Mouse (Mus musculus): ENCODE data around the gene Il31. TPM values are rescaled to one million over a fixed set of nuclear protein-coding genes. Genes with fewer than 3 reads are reported as not detected.
"Not testable (repeated sequence)": the region's sequence is repeated elsewhere in the genome, so short reads cannot be mapped to it uniquely, and the experiment has no call there.

Gene Il31
- total RNA-seq (2021), result not detected
- long read RNA-seq, experiment 1, result 0 reads
- long read RNA-seq, experiment 2, result 0 reads

DNA sequence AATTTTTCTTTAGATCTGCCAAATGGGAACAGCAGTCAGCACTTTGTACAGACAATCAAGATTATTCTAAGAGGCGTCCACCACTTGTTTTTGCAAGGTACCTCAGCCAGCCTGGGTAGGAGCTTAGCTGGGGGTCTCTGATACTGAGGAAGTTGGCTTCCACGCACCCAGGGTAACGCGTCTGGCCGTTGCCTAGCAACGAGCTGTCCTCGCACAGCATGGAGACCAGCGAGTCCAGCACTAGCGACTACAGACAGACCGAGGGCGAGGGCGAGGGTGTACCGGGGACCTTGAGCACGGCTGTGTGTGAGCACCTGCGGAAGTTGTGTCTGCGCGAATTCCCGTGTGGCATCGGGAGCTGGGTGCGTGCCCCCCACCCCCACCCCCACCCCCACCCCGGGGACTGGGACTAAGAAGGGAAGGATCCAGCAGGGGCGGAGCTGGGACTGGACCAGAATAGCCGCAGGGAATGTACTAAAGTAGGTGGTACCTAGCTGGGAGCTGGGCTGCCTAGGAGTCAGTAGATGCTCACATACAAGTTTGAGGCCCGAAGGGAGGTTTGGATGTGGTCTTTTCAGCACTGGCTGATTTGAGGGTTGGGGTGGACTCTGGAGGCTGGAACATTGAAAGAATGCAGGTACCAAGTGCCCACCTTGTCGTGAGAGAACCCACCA lies at the start of gene Il31, which contains the start of gene Lrrc43:
Gene Il31 (minus strand): TSS at position 378 of the 674 bp plus-strand sequence.
Gene Lrrc43 (plus strand): TSS at position 194 of the 674 bp plus-strand sequence.
- no peak for DNase-seq

DNA sequence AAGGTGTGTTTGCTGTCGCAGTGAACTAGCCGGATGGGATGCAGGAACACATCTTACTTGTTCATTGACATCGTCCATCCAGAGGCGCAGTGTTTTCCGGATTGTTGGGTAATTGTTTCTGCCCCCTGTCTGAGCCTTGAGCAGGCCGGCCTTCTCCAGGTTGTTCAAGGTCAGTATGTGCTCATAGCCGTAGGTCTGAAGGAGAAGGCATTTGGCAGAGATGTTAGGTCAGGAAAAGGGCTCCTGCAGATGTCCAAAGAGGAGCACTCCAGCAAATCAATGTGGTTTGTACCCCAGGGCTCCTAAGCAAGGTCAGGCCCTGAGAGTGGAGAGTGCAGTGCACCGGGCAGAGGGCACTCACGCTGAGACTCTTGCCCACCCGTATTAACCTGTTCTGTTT lies 44.5 kb upstream of the Il31 start:
- peak; percentile 3 for DNase-seq

DNA sequence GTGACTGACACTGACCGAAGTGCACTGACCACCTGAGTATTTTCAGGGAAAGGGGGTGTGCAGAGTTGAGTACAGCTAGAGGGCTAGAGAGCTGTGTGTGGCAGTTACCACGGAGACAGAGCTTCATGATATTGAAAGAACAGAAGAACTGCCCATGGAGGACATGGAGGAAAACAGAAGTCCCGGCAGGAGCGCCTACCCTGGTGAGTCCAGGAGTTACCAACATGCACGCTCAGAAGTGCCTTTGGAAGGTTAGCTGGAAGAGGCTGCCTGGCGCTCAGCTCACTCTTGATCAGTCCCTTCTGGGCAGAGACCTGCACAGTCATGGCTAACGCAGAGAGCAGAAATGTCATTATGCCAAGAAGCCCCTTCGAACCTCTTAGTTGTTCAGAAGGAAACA lies 40.8 kb upstream of the Il31 start:
- DNase-seq, result peak; percentile 3

DNA sequence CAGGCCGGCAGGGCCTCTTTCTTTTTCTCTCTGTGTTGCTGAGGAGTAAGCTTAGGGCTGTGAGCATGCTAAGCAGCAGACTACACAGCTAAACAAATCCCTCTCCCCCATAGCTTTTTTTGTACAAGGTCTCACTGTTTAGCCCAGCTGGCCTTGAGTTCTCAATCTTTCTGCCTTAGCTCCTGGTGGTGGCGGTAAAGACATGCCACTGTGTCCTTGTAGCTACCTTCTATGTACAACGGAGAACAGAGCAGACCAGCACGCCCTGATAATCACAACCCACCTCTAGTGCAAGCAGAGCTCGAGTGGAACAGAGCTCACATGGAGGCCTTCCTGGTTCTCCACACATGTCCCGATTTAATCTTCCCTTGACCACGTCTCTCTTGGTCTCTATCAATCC lies 39.4 kb upstream of the Il31 start:
- peak; percentile 3 for DNase-seq

DNA sequence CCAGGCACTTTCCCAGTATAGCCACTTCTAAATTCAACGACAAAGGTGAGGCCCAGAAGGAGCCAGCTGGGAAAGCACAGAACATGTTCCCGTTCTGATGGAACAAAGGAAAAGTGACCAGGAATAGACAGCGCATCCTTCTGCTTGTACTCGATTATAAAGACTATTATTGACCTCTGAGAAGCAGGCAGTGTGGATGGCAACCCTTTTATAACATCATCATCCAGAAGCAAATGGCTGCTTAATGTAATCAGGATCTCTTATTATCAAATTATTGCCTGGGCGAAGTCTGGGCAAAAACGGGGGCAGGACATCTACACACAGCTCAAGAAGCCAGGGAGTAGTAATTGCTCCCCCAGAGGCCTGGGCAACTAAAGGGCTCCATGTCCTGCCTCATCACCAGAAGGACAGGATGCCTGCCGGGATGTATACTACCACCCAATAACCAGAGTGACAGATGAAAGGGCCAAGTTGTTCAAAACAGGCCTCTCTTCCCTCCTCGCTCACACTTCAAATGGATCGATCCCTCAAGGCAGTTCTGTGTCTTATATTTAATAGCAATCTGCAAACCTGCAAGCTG lies 36.7 kb upstream of the Il31 start:
- peak; percentile 2 for DNase-seq

DNA sequence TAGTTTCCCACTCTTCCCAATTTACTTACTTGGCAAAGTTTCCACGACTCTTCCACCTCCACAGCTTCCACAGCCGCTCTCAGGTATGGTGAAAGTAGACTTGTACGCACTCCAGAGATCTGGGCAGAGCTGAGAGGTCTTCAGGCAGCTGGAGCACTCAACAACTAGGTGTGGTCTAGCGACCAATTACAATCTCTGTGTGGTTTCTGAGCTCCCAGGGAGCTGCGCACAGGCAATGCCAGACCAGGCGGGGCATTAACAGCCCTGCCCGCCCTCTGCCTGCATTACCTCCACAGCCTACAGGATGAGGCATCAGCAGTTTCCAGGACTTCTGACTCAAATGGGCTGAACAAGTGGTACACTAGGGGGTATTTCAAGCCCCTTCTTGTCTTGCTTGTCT lies 36.0 kb upstream of the Il31 start, which contains the start of gene Gm49027:
Gene Gm49027 (minus strand): TSS at position 208 of the 400 bp plus-strand sequence.
- peak; percentile 3 for DNase-seq

DNA sequence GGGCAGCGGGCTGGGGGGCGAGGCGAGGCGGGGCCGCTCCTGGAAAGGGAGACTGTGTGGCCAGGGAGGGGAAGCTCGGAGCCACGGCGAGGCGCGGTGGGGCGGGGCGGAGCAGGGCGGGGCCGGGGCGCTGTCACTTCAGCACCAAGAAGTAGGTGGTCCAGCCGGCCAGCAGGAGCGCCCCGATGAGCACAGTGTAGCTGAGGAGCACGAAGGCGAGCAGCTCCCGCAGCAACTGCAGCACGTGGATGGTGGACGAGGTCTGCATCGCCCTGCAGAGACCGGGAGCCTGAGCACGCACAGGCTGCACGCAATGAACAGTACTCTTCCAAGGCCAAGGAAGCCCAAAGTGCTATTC lies 35.1 kb upstream of the Il31 start:
- DNase-seq, result no peak

DNA sequence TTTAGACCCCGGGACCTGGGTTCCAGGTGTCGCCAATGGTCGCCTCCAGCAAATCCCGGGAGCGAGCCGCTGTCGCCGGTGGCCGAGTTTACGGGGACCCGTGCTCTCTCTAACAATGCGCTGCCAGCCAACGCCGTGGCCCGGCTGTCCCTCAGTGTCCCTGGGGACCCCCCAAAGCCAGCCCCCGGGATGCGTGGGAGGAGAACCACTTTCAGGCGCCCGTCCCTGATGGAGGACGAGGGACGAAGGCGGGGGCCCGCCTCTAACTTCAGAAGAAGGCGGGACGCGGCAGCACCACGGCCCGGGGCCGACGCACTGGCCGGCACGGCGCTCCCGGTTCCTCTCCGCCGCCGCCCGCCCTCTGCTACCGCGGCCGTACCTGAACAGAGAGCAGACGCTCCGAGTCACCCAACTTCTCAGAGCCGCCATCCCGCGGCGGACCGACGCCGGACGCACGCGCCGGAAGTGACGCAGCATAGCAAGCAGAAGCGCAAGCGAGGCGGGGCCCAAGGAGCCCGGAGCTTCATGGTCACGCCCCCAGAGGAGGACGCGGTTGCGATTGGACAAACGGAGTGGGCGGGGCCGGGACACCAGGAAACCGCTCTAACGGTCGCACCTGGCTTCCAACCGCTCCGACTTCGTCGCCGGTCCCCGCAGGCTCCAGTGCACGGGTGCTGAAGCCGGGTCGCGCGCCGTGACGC lies 34.6 kb upstream of the Il31 start, which contains the start of gene Diablo:
Gene Diablo (minus strand): TSS at position 485 of the 701 bp plus-strand sequence.
- peak; percentile 97 for DNase-seq

DNA sequence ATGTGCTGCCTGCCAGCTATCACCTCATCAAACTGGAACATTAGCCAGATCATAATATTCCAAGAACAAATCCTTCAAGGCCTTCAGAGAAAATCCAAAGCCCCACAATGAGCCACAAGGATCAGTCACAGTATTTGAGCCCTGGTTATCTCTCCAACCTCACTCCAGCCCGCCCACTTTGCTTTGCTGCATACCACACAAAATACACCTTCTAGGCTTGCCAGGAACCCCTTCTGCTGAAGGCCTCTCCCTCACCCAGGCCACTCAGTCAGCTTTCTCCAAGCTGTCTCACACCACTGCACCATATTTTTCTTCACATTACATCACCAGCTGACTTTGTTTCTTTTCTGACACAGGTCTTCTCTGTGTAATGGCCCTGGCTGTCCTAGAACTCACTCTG lies 32.9 kb upstream of the Il31 start:
- peak; percentile 2 for DNase-seq

DNA sequence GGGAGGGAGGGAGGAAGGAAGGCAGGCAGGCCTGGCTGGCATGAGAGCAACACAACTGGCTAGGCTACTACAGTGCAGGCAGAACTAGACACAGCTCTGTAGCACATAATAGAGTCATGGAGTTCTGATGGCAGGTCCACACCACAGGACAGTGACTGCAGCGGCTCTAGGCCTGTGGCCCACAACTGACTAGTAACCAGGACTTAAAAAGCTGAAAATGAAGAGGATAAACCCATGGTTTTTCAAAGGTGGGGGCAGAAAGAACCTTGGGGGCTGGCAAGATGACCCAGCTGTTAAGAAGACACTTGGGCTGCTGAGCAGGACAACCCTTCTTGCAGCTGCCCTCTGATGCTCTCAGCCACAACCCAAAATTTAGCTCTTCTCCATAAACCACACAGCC lies 32.3 kb upstream of the Il31 start:
- peak; percentile 4 for DNase-seq

DNA sequence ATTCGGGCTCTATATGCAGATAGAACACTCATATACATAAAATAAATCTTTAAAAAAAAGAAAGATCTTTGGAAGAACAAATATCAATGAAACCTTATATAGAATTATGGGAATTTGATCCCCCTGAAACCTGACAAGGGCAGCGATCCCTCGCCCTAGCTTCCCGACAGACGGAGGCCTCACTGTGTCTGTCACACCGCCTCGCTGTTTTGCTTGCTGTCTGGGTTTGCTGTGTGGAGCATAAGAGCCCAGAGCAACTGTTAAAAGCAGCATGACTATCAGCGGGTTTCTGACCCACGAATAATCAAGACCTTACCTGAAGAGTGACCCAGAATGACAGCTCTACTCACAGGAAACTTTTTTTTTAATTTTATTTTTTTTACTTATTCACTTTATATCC lies 31.4 kb upstream of the Il31 start:
- peak; percentile 2 for DNase-seq

DNA sequence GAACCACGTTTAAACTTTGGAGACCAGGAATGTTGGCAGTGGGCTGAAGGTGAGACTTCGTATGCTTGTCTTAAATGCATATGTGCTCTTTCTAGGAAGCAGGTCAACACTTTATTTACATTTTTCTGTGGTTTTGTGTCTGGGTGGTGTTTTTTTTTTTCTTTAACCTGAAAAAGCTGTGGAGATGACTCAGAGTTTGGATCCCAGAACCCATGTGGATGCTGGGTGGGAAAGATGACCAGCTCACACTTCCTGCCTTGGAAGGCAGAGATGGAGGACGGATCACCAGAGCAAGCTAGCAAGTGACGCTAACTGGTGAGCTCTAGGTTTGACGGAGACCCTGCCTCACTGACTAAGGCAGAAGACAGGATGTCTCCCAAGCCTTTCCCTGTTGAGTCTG lies 25.6 kb upstream of the Il31 start:
- no peak for DNase-seq

DNA sequence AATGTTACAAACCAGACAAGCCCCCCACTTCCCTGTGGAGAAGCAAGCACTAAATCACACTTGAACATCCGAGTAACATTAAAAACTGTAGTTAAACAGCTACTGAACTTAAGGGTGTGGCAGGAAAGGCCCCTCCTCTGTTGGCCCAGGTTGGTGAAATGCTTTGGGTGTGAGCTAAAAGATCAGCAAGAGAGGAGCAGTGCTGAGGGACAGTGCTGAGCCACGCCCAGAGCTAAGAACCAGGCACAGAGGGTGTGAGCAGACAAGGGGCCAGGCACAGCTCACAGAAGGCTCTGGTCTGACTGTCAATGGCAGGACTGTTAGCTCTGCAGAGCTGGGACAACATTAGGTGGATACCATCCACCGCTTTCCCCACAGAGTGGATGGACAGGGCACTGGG lies 22.8 kb upstream of the Il31 start:
- DNase-seq, result no peak

DNA sequence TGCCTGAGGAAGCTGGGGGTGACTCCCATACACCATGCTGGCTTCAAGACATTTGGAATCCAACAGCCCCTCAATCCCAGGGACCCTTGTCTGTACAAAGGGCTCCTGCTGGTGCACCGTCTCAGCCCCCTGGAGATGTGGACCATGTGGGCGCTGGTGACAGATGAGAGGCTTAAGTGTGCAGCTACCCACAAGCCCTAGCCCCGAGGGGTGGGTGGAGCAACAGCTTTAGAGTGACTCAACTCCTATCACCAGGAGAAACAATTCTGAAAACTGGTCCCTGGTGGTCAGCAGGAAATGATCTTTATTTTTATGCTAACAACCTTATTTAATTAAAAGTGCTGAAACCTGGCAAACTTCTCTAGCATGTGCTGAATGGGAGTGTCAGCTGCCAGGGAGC lies 22.1 kb upstream of the Il31 start:
- not testable (repeated sequence) for DNase-seq

DNA sequence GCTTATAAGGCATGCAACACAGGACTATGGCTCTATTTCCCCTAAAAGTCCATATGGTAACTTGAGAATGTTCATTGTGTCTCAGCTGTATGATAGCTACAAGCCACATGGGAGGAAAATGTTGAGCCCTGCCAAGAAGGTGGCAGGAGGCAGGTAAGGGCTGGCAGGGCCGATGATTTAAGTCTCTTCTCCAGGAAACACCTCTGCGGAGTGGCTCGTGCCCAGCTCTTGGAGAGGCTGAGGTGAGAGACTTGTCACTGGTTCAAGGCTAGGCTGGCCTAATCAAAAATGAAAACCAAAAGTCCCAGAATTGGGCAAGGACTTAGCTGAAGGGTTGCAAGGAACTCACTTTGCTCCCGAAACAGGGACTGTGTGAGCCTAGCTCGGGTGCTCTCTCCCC lies 20.9 kb upstream of the Il31 start, which contains the start of gene B3gnt4:
Gene B3gnt4 (plus strand): TSS at position 301 of the 400 bp plus-strand sequence.
- no peak for DNase-seq

DNA sequence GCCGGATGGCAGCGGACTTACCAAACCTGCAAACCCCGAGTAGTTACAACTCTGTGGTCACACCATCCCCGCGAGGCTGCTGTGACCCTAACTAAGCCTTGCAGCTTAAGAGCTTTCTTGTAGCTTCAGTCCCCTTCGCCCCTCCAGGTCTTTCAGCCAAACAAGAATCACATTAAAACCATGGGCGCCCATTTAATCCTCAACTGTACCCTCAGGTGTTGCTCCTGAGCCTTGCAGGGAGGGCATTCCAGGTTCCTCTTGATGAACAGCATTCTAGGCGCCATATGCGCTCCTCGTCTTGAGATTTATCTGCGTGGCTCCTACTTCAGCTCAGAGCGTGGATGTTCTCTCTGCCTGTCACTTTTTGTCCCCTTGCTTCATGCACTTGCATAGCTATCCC lies 19.6 kb upstream of the Il31 start:
- DNase-seq, result no peak

DNA sequence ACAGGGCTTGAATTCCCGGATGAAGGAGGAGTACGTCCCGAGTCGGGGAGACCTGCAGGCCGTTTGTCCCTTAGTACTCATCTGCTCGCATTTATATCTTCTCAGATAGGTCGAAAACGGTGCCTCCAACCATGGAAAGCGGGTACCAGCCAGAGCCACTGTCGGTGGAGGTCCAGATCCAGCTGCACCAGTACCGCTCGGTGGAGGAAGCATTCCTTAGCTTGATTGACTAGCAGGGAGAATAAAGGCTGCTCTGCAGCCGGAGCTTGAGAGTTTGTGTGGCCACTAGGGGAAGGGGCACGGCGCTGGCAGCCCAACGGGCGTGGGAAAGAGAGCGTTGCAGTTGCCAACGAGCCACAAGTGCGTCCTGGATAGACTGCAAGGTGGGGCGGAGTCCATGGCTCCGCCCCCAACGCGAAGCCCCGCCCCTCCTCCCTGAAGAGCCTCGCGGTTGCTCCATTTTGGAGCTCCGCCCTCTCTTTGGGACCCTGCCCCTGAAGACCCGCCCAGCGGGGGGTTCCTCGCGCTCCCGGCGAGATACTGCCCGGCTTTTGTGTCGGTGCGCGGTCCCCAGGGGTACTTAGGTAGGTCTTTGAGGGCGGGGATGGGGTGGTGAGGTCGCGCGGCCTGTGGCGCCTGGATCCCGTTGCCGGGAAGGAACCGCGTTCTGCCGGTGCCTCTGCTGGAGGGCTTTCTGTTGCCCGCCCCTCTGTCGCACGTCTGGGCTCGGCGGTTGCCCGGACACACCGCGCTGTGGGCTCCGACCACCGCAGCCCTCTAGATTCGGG lies 18.8 kb upstream of the Il31 start:
- DNase-seq, result peak; percentile 71

DNA sequence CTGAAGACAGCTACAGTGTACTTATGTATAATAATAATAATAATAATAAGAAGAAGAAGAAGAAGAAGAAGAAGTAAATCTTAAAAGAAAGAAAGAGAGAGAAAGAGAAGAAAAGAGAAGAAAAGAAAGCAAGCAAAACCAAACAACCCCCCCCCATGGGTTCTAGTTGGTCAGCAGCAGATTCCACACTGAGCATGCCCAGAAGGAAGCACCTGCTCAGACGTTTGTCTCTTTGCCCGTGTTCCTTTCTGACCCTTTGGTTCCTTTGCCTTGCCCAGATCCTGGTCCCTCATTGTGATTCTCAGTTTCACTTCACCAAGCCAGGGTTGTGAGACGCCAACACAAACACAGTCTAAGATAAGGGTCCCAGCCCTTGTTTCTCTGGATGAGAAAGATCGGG lies 12.7 kb upstream of the Il31 start:
- DNase-seq, result no peak

DNA sequence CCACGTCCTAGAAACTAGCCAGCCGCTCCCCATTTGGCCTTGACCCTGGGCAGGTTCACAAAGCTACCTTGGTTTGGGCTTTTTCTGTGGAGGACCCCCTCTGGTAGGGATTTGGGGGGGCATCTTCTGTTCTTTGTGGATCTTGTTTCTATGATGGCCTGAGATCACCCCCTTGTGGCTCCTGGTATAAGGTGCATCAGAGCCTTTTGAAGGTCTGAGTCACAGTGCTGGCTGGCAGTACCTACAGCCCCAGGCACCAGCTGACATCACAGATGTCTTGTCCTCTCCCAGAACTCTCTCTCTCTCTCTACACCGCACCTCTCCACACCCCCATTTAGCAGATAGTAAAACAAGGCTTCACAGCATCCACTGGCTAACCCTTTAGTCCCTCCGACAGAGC lies 10.4 kb upstream of the Il31 start:
- no peak for DNase-seq

DNA sequence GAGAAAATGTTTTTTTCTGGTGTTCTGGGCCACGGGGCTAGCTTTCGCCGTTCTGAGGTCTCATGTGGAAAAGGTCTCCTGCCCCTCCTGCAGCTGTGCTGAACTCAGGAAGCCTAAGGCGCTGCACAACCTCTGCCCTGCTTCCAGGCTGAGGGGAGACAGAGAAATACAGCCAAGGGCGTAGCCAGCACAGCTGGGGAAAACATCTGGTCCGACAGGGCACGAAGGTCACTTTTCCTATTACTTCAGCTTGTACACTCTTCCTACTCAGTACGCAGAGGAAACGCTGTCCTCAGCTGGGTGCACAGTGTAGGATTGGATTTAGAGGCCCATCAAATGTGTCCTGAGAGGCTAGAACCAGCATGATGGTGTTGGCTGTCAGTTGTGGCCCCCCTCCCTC lies 646 bp upstream of the Il31 start:
- peak; percentile 69 for DNase-seq

DNA sequence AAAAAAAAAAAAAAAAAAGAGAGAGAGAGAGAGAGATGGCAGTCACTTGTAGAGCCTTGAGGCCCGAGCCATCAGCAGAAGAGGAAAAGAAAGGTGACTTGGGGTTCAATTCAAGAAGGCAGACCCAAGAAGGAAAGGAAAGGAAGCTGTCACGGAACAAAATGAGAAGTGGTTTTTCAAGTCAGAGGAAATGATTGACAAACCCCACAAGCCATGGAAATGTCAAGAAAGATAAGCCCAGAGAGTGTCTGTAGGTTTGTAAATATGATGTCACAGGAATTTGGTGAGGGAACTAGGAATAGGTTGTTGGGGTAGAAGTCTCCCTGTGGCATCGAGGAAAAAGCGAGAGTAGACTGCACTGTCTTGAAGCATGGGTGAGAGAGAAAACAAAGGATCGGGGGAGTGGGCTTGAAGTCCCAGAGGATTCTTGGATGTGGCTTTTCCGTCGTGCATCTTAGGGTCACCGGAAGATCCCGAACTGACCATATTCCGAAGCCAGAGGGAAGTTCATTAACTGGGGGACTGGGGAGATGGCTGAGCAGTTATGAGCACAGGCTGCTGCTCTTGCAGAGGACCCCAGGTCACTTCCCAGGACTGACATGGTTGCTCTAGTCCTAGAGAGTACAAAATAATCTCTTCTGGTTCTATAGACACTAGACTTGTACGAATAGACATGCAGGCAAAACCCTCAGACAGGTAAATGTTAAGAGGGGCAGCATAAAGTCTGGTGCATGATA lies 1.5 kb downstream of the Il31 start:
- DNase-seq, result no peak

DNA sequence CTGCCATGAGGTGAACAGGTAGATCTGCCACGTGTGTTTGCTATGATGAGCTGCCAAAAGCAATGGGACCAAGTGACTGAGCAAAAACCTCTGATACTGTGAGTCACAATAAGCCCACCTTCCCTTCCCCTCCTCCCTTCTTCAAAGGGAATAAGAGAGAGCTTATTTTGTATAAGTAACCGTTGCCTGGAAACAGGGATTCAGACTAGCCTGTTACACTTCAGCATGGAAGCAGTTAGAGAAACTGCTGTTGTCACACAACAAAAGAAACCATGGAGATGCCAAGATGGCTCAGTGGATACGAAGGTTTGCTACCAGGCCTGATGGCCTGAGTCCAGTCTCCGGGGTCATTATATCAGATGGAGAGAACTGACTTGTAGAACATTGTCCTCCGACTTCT lies 15.5 kb downstream of the Il31 start:
- no peak for DNase-seq
